Mouse (Mus musculus) heart, adult 2 months (tissue): ENCODE data around the gene Pde4b.

Source experiments
- CTCF ChIP-seq: fragments of 200-600 bp; IDR thresholded peaks from 2 replicates; pipeline ENCODE4 v1.8.1; 2022; ENCODE audit warnings: antibody characterized with exemption, mild to moderate bottlenecking, moderate library complexity
- EP300 ChIP-seq: fragments of 200-500 bp; IDR thresholded peaks from 2 replicates; pipeline ENCODE4 v1.6.1; 2011; ENCODE audit warnings: low read depth, low read length, control low read depth; ENCODE audit not compliant: insufficient read depth

GRCm38 (mm10) chr4:102579051-102579450 is 491.7 kb downstream of the Pde4b start:
- TF ChIP-seq CTCF, result no peak
- no peak for TF ChIP-seq EP300
